Mouse (Mus musculus) fat pad, adult 2 months (tissue): Measurements from ENCODE around the gene Thsd4.
"Not testable (repeated sequence)": the region's sequence is repeated elsewhere in the genome, so short reads cannot be mapped to it uniquely, and the experiment has no call there.

Source experiments
- DNase-seq: peaks from one replicate; pipeline ENCODE4 v3.0.0-alpha.2; 2011; ENCODE audit warnings: low read depth, low spot score; ENCODE audit errors: extremely low read depth

The Thsd4 gene

GRCm38 (mm10) chr9:60272345-60272744, 249.5 kb downstream of the Thsd4 start:
- DNase-seq, result not testable (repeated sequence)

DNA sequence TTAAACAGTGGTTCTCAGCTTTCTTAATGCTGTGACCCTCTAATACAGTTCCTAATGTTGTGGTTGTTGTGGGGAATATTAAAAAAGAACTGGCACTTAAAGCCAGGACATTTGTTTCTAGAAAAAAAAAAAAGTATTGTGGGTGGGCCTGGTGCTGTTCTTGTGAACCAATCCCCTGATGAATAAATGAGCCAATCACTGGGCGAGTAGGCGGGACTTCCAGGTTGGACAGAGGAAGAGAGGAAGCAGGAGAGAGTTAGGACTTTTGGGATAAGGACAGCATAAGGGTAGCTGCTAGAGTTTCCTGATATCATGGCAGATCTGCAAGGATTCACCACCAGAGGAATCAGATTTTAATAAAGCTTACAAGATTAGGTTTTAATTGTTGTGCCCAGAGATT, 249.9 kb downstream of the Thsd4 start:
- no peak for DNase-seq

- no peak for DNase-seq
Measured at GRCm38 (mm10) chr9:60269807-60270206, 252.0 kb downstream of the Thsd4 start.

DNA sequence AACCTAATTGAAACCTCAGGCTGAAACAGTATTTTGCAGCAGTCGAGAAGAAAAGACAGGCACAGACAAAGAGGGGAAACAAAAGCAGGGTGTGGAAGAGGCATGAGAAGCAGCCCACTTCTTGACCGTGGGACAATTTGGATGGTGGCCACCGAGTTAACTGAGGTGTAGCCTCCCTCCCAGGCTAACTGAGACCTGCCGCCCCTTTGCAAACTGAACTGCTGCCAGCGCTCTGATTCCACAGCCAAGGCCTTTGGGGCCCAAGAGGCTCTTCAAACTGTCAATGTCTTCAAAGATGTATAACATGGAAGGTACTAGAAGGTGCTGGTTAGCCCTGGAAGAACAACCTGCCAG, 254.6 kb downstream of the Thsd4 start:
- no peak for DNase-seq

DNA sequence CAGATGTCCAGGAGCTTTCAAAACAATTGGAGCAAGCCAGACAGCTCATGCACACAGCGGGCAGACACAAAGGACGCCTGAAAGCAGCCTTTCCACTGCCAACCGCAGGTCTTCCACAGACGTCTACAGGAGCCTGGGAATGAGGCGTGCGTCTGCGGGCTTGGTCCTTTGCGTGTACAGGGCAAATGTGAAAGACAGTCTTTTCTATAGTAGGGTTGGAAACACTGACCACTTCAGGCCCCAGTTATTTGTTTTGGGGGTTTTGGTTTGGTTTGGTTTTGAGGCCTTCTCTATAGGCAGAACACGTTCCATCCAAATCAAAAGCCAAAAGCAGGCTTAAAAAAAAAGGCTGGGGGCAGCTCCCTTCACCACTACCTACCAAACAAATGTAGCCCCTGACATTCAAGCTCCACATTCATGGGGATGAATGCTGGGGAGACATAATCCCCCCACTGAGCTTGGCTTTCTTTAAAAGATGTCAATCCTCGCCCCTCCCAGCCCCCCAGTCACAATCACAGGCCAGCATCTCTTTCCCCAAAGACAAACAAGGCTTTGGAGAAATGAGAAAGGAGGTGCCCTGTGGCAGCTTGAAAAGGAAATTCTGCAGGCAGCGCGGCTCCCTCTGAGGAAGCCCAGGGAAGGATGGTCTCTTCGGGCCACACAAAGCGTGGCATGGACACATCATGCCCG, 255.1 kb downstream of the Thsd4 start:
- DNase-seq, result no peak

- DNase-seq, result no peak
Measured at GRCm38 (mm10) chr9:60264586-60265325, 257.1 kb downstream of the Thsd4 start.

- no peak for DNase-seq
Measured at GRCm38 (mm10) chr9:60262515-60263140, 259.2 kb downstream of the Thsd4 start.

DNA sequence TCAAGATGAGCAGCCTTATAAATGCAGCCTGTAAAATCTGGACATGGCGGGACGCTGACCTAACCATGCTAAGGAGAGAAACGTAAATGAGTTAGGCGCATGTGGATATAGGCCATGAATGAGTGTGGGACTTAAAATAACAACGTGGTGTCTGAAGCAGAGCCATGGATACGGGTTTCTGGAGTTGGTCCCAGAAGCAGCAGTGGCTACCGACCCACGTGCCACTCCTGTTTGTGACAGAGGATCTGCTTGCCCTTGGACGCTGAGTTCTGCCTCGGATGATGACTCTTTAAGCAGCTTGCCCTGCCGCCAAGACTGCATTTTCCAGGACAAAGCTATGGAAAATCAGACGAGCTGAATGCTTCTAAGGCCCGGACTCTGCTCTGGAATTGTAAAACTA, 262.2 kb downstream of the Thsd4 start:
- no peak for DNase-seq

- DNase-seq, result no peak
Measured at GRCm38 (mm10) chr9:60251765-60252164, 270.1 kb downstream of the Thsd4 start.

- DNase-seq, result no peak
Measured at GRCm38 (mm10) chr9:60250403-60250802, 271.4 kb downstream of the Thsd4 start.

DNA sequence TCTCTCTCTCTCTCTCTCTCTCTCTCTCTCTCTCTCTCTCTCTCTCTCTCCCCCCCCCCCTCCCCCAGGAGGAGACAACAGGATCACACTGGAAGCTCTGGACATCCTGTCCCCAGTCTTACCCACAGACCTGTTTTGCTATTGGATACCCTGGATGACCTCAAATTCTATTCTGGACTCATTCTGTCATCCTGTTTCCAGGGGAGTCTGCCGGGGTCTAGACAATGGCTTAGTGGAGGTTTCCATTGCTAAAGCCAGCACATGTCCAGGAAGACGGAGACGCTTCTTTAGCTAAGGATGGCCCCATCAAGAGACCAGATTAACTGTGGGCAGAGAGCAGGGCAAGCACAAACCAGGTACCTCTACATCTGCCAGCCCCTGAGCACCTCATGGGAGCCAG, 273.8 kb downstream of the Thsd4 start:
- no peak for DNase-seq

DNA sequence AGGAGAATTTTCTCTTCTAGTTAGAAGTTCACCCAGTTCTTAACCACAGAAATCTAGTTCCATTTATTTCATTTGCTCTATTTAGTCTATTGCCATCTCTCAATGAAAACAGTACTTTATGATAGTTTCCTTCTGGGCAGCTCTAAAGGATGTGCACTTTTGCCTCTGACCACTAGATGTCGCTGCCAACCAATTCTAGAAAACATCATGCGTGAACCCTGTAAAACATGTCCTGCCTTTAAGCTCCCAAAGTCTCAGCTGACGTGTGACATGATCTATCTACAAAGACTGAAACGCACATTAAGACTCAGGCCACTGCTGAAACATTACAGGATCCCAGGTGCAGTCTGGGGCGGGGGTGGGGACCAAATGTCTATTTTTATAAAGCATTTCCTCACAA, 276.9 kb downstream of the Thsd4 start:
- DNase-seq, result no peak

- no peak for DNase-seq
Measured at GRCm38 (mm10) chr9:60243503-60243902, 278.3 kb downstream of the Thsd4 start.

- DNase-seq, result no peak
Measured at GRCm38 (mm10) chr9:60237667-60238066, 284.2 kb downstream of the Thsd4 start.

DNA sequence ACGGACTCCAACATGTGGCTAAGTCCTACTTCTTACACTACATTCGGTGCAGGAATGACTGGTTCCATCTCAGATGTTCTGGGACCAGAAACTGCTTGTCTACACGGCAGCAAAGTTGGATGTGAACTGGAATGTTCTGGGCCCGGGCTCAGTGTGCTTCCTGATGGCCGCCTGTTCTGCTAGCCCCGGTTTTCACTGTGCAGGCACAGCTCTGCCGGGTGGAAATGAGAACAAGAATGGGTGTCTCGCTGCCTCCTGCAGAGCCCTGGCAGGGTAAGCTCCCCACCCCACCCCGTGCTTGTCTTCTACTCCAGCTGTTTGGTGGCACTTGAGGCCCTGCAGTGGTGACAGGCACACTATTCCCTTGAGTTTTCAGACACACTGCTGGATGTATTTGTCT, 285.7 kb downstream of the Thsd4 start:
- DNase-seq, result no peak

DNA sequence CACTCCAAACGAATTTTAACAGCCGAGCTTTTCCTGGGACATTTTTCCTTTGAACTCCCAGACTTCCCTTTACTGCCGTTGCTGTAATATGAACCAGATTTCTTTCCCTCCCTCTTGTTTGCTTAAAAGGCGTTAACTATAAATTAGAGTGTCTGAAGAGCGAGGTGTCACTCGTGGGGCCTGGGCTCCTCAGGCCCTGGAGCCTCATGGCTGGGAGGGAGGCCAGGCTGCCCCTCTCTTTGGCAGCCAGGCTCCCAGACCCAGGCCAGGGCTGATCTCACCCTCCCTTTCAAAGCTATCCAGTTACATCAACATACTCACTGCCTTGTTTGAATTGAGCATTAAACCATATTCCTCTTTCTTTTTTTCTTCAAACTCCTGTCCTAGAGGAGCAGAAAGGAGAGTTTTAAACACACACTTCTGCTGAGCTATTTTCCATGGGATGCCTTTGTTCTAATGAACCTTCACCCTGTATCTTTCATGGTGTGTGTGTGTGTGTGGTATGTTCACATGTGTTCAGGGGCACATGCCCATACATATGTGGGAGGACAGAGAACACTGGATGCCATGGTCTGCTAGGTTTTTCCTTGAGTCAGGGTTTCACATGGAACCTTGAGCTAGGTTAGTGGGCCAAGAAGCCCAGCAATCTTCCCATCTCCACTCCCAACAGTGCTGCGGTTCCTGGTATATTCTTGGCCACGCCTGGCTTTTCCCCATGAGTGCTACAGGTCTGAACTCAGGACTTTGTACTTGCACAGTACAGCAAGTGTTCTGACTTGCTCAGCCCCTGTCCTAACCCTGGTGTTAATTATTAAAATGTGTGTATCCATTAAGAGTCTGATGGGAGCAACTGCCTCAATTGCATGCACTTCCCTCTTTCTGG, 287.4 kb downstream of the Thsd4 start:
- no peak for DNase-seq

DNA sequence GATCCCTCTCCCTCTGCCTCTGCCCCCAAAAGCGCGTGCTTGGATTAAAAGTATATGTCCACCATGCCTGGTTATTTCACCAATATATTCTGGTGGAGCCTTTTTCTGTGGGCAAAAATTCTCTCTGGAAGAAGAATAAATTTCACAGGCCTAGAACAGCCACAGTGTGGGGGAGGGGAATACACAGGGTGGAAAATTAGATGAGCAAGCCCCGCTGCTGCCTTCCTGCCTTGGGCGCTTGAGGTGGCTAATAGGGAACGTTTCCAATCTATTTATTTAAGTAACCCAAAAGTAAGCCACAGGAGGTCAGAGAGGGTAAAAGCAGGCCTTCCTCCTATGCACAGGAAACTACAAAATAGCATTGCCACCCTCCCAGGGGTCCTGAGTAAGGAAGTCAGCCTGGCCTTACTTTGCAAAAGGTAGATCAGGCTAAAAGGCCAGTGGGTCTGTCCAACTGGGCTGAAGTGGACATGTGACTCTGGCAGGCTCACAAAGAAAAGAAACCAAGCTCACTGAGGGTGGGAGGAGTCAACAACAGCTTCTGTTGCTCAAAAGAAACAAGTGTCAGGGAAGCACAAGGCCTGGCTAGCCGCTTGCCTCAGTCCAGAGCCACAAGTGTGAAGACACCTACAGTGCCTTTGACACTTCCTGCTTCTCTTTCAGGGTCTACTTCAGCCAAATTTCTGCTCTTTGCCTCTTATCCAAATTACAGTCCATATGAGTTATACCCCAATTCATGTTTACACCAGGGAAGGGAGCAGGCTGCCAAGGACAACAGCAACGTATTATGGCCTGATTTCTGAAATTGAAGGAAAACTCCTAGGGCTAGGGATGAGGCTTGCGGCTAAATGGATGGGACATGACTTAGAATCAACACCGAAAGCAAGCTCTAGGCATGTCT, 289.6 kb downstream of the Thsd4 start:
- DNase-seq, result no peak

DNA sequence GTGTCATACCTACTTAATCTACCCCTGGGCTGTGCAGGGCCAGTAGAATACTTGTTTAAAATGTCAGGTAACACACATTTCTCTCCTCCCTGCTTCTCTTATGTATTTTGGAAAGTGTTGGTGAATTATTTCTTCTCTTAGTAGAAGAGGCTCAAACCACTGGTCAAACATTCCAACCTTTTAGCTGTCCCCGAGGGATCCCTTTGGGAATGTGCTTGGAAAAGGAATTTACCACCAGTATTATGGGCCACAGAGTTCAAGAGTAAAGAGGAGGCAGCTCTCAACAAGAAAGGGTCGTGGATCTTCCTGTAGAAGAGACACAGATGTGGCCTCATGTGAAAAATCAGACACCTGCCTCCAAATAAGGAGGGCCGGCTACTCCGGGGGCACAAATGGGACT, 292.4 kb downstream of the Thsd4 start:
- no peak for DNase-seq

- no peak for DNase-seq
Measured at GRCm38 (mm10) chr9:60227727-60228126, 294.1 kb downstream of the Thsd4 start.

DNA sequence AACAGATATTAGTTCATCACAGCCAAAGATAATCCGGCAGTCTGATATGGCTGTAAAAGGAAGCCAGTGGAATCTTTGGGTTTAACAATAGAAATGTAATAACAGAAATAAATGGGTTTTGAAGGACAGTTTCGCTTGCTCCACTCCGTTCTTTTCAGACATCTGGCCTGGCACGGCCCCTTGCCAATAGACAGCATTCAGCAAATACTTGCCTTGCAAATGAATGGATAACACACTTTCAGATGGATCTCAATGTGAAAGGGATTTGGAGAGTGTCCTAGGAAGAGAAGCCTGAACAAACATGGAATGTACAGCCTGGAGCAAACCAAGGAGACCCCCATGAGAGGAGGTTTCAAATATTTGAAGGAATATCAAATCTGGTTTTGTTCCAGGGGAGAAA, 295.2 kb downstream of the Thsd4 start:
- DNase-seq, result no peak
